ENCODE assay signal across 9 mouse cellular contexts in genomic region chr14:73253453-73254251, GRCm38 (mm10). TPM values are rescaled to one million over a fixed set of nuclear protein-coding genes. Genes with fewer than 3 reads are reported as not detected.
DNase-seq lines count a peak whose midpoint lies in the region; ATAC-seq and TF ChIP-seq lines count a peak whose summit lies in the region.
"Had no signal": no experiment of that assay in that cellular context is flagged by ENCODE, and none has a peak within 500 bp of the region (broad histone marks: within the 10 kb centered on the region; RNA-seq: fewer than 3 reads in every experiment).

No protein-coding gene starts in this region.

- H3K4me1 ChIP-seq in lung, postnatal 0 days (ENCODE audit: insufficient read depth, low read depth, low read length), result no peaks in the 10 kb centered on the region
- peaks cover 17% of the 10 kb centered on the region for H3K4me1 ChIP-seq in lung, adult 2 months (ENCODE audit: control insufficient read depth, insufficient read depth, low read length)
- no peaks in the 10 kb centered on the region for H3K4me1 ChIP-seq in kidney, postnatal 0 days (replicated peaks; ENCODE audit: insufficient read depth, low read length)
- no peaks in the 10 kb centered on the region for H3K4me1 ChIP-seq in stomach, embryonic 14.5 days (ENCODE audit: control insufficient read depth, insufficient read depth, low read length)
- no peaks in the 10 kb centered on the region for H3K4me1 ChIP-seq in forebrain, embryonic 11.5 days (replicated peaks; ENCODE audit: control insufficient read depth, insufficient read depth, low read length)

- no peak for TF ChIP-seq POLR2A in lung, adult 2 months (IDR thresholded peaks at IDR 0.05; ENCODE audit: borderline replicate concordance, extremely low read depth, low read depth, low read length)

- H3K4me2 ChIP-seq in lung, postnatal 0 days (replicated peaks; ENCODE audit: low read depth, low read length), result no peak overlapping the region
- H3K4me2 ChIP-seq in kidney, postnatal 0 days (ENCODE audit: low read length), result no peak overlapping the region
- no peak overlapping the region for H3K4me2 ChIP-seq in stomach, embryonic 14.5 days (replicated peaks; ENCODE audit: low read depth, low read length)
- no peak overlapping the region for H3K4me2 ChIP-seq in forebrain, embryonic 11.5 days (ENCODE audit: low read depth, low read length, severe bottlenecking)

- ATAC-seq in lung, postnatal 0 days, result peak; percentile 57
- ATAC-seq in kidney, postnatal 0 days (replicated peaks; ENCODE audit: low FRiP score, low read depth), result peak; percentile 96
- ATAC-seq in stomach, embryonic 14.5 days (ENCODE audit: insufficient number of reproducible peaks, insufficient read depth, low FRiP score, low read depth), result peak; percentile 92
- ATAC-seq in forebrain, embryonic 11.5 days (replicated peaks; ENCODE audit: low FRiP score), result no peak

- TF ChIP-seq CTCF in lung, postnatal 0 days (IDR thresholded peaks at IDR 0.05), result no peak
- TF ChIP-seq CTCF in lung, adult 2 months (IDR thresholded peaks at IDR 0.05; ENCODE audit: insufficient read depth, low read length), result no peak
- no peak for TF ChIP-seq CTCF in kidney, postnatal 0 days (IDR thresholded peaks at IDR 0.05; ENCODE audit: low read depth)

- H3K9me3 ChIP-seq in lung, postnatal 0 days (ENCODE audit: low read length), result no peaks in the 10 kb centered on the region
- no peaks in the 10 kb centered on the region for H3K9me3 ChIP-seq in kidney, postnatal 0 days (replicated peaks; ENCODE audit: low read length)
- H3K9me3 ChIP-seq in stomach, embryonic 14.5 days (ENCODE audit: control insufficient read depth, low read depth, low read length), result no peaks in the 10 kb centered on the region
- H3K9me3 ChIP-seq in forebrain, embryonic 11.5 days (ENCODE audit: control insufficient read depth, low read length), result no peaks in the 10 kb centered on the region

- no peaks in the 10 kb centered on the region for H3K36me3 ChIP-seq in lung, postnatal 0 days (ENCODE audit: insufficient read depth, low read length)
- no peaks in the 10 kb centered on the region for H3K36me3 ChIP-seq in kidney, postnatal 0 days (ENCODE audit: insufficient read depth, low read length)
- H3K36me3 ChIP-seq in stomach, embryonic 14.5 days (ENCODE audit: control insufficient read depth, insufficient read depth, low read length), result no peaks in the 10 kb centered on the region
- H3K36me3 ChIP-seq in forebrain, embryonic 11.5 days (ENCODE audit: control insufficient read depth, insufficient read depth, low read length), result no peaks in the 10 kb centered on the region; the same call in 1 of the 2 replicates

- H3K9ac ChIP-seq in lung, postnatal 0 days (replicated peaks; ENCODE audit: low read depth), result no peak overlapping the region
- no peak overlapping the region for H3K9ac ChIP-seq in kidney, postnatal 0 days (ENCODE audit: low read depth, low read length)
- H3K9ac ChIP-seq in stomach, embryonic 14.5 days (replicated peaks; ENCODE audit: low read depth, low read length), result no peak overlapping the region
- no peak overlapping the region for H3K9ac ChIP-seq in forebrain, embryonic 11.5 days (ENCODE audit: low read length)

- intact Hi-C loops in left cerebral cortex, postnatal 36 days (cut with DNase I), result no loop called here

- WGBS in lung, postnatal 0 days, result 44% methylated on average over 6 of the region's 6 CpGs
- 42% methylated on average over 6 of the region's 6 CpGs for WGBS in lung, adult 2 months
- WGBS in kidney, postnatal 0 days, result 44% methylated on average over 6 of the region's 6 CpGs
- 57% methylated on average over 6 of the region's 6 CpGs for WGBS in stomach, embryonic 14.5 days
- 48% methylated on average over 6 of the region's 6 CpGs for WGBS in forebrain, embryonic 11.5 days

- no peak for TF ChIP-seq EP300 in lung, postnatal 0 days (IDR thresholded peaks at IDR 0.05)

- H3K27ac ChIP-seq in lung, postnatal 0 days (ENCODE audit: low read length), result peak overlapping the region; percentile 51; the same call in 1 of the 2 replicates
- peak overlapping the region; percentile 87 for H3K27ac ChIP-seq in kidney, postnatal 0 days
- H3K27ac ChIP-seq in stomach, embryonic 14.5 days (ENCODE audit: low read length), result peak overlapping the region; percentile 75; the same call in 1 of the 2 replicates
- no peak overlapping the region for H3K27ac ChIP-seq in forebrain, embryonic 11.5 days (ENCODE audit: low read depth, low read length)

- DNase-seq in lung, postnatal 0 days (ENCODE audit: low spot score), result peak; percentile 57
- DNase-seq in lung, adult 2 months, result no peak
- peak; percentile 81 for DNase-seq in adipocyte (ENCODE audit: low spot score)
- peak; percentile 74 for DNase-seq in kidney, postnatal 0 days (ENCODE audit: low spot score)
- no peak for DNase-seq in spleen, postnatal 10 days (ENCODE audit: low spot score in 2 of 2)
- no peak for DNase-seq in left cerebral cortex, postnatal 36 days (ENCODE audit: low spot score in 2 of 2)
- DNase-seq in forebrain, embryonic 11.5 days (ENCODE audit: low spot score), result no peak

- no peaks in the 10 kb centered on the region for H3K27me3 ChIP-seq in lung, postnatal 0 days (replicated peaks; ENCODE audit: insufficient read depth, low read length)
- H3K27me3 ChIP-seq in kidney, postnatal 0 days (ENCODE audit: insufficient read depth, low read length), result no peaks in the 10 kb centered on the region
- H3K27me3 ChIP-seq in stomach, embryonic 14.5 days (ENCODE audit: control insufficient read depth, insufficient read depth, low read length), result no peaks in the 10 kb centered on the region
- H3K27me3 ChIP-seq in forebrain, embryonic 11.5 days (ENCODE audit: control insufficient read depth, insufficient read depth, low read length), result no peaks in the 10 kb centered on the region

- H3K4me3 ChIP-seq in lung, postnatal 0 days (ENCODE audit: low read depth, low read length), result no peak overlapping the region
- no peak overlapping the region for H3K4me3 ChIP-seq in lung, adult 2 months (replicated peaks; ENCODE audit: extremely low read depth, low read depth, low read length)
- no peak overlapping the region for H3K4me3 ChIP-seq in kidney, postnatal 0 days (replicated peaks; ENCODE audit: low read depth, low read length)
- H3K4me3 ChIP-seq in stomach, embryonic 14.5 days (ENCODE audit: low read depth, low read length), result no peak overlapping the region
- no peak overlapping the region for H3K4me3 ChIP-seq in forebrain, embryonic 11.5 days (ENCODE audit: low read depth, low read length)
- H3K4me3 ChIP-seq: erythroblast, embryonic 14.5 days had no signal

RNA-seq across cellular contexts. Expression of gene Lpar6, which starts 16.0 kb away (rescaled TPM):
- polyA plus RNA-seq in lung, postnatal 0 days (2015; fragmentation: Nextera tagmentation; extraction: Ambion mirVana), result 10.3 and 10.5 TPM in 2 replicates
- 1.5 and 2.7 TPM in 2 replicates for polyA plus RNA-seq in lung, adult 2 months (2012; rRNA removed)
- 15.5 and 15.9 TPM in 2 replicates for polyA plus RNA-seq in kidney, postnatal 0 days (2015; fragmentation: Nextera tagmentation; extraction: Ambion mirVana)
- 15.5 and 16.3 TPM in 2 replicates for polyA plus RNA-seq in stomach, embryonic 14.5 days (2014; fragmentation: Nextera tagmentation; extraction: Ambion mirVana)
- total RNA-seq in left cerebral cortex, postnatal 36 days (2021), result 1 to 10 TPM; 1.3 to 1.6 TPM
- polyA plus RNA-seq in forebrain, embryonic 11.5 days (2014; fragmentation: Nextera tagmentation; extraction: Ambion mirVana), result 14.2 and 16.5 TPM in 2 replicates
- polyA plus RNA-seq: erythroblast, embryonic 14.5 days had no signal

Comparison
In these comparisons a context has a peak if more than half of its experiments do, and no peak if none do; other contexts are left out.
1. DNase-seq: peak in lung, postnatal 0 days (single experiment), adipocyte (single experiment) and kidney, postnatal 0 days (single experiment); none in lung, adult 2 months (single experiment), spleen, postnatal 10 days (0 of 2), left cerebral cortex, postnatal 36 days (0 of 2) and forebrain, embryonic 11.5 days (single experiment).